Mouse (Mus musculus): ENCODE data around the gene Zdhhc7.

Zdhhc7 gene

GRCm38 (mm10) chr8:120066226-120066625, 35.1 kb downstream of the Zdhhc7 start:
- no peak for DNase-seq

- no peak for DNase-seq
Observed at GRCm38 (mm10) chr8:120065611-120066010, 35.7 kb downstream of the Zdhhc7 start.

- DNase-seq = no peak
Observed at GRCm38 (mm10) chr8:120063326-120063725, 38.0 kb downstream of the Zdhhc7 start.

GRCm38 (mm10) chr8:120062742-120063141, 38.5 kb downstream of the Zdhhc7 start:
- no peak for DNase-seq

GRCm38 (mm10) chr8:120057078-120057477, 44.2 kb downstream of the Zdhhc7 start:
- no peak for DNase-seq

- no peak for DNase-seq
Observed at GRCm38 (mm10) chr8:120054833-120055232, 46.4 kb downstream of the Zdhhc7 start.

GRCm38 (mm10) chr8:120052318-120052717, 49.0 kb downstream of the Zdhhc7 start:
- no peak for DNase-seq

- no peak for DNase-seq
Observed at GRCm38 (mm10) chr8:120051908-120052307, 49.4 kb downstream of the Zdhhc7 start.

- DNase-seq = no peak
Observed at GRCm38 (mm10) chr8:120051006-120051405, 50.3 kb downstream of the Zdhhc7 start.

GRCm38 (mm10) chr8:120050376-120050775, 50.9 kb downstream of the Zdhhc7 start:
- no peak for DNase-seq

- DNase-seq = peak; percentile 29 to 39
Observed at GRCm38 (mm10) chr8:120049949-120050348, 51.3 kb downstream of the Zdhhc7 start.

GRCm38 (mm10) chr8:120046258-120047020, 54.8 kb downstream of the Zdhhc7 start:
- DNase-seq = no peak

GRCm38 (mm10) chr8:120045471-120045870, 55.8 kb downstream of the Zdhhc7 start:
- no peak for DNase-seq

- no peak for DNase-seq
Observed at GRCm38 (mm10) chr8:120044907-120045306, 56.4 kb downstream of the Zdhhc7 start.

- DNase-seq = no peak
Observed at GRCm38 (mm10) chr8:120042542-120043312, 58.6 kb downstream of the Zdhhc7 start.

GRCm38 (mm10) chr8:120040861-120041260, 60.4 kb downstream of the Zdhhc7 start:
- no peak for DNase-seq

- no peak for DNase-seq
Observed at GRCm38 (mm10) chr8:120039313-120039919, 61.9 kb downstream of the Zdhhc7 start.

GRCm38 (mm10) chr8:120038741-120039140, 62.5 kb downstream of the Zdhhc7 start:
- no peak for DNase-seq

- no peak for DNase-seq
Observed at GRCm38 (mm10) chr8:120037611-120038010, 63.7 kb downstream of the Zdhhc7 start.

- no peak for DNase-seq
Observed at GRCm38 (mm10) chr8:120037199-120037598, 64.1 kb downstream of the Zdhhc7 start.

- no peak for DNase-seq
Observed at GRCm38 (mm10) chr8:120036578-120036977, 64.7 kb downstream of the Zdhhc7 start.

- no peak for DNase-seq
Observed at GRCm38 (mm10) chr8:120036111-120036510, 65.2 kb downstream of the Zdhhc7 start.

GRCm38 (mm10) chr8:120034471-120034870, 66.8 kb downstream of the Zdhhc7 start:
- DNase-seq = no peak

All from B cell, adult 2 months (primary cell).